Mouse (Mus musculus) neural tube, embryonic 15.5 days (tissue): ENCODE results near the gene A230050P20Rik. TPM values are rescaled to one million over a fixed set of nuclear protein-coding genes. Genes with fewer than 3 reads are reported as not detected.

Experiments
- ATAC-seq: fragments of 200-750 bp; cut with Nextera tagmentation; 2 replicates; pipeline ENCODE4 v1.8.0; 2017; ENCODE audit warnings: mild to moderate bottlenecking, moderate TSS enrichment, moderate library complexity; ENCODE audit not compliant: low FRiP score
- H3K27ac ChIP-seq: fragments of 300-500 bp; sonication (generic); replicated peaks from 2 replicates; pipeline ENCODE4 v1.5.1; 2015; ENCODE audit warnings: mild to moderate bottlenecking, inconsistent platforms
- H3K27me3 ChIP-seq: fragments of 300-500 bp; sonication (generic); replicated peaks from 2 replicates; pipeline ENCODE4 v1.6.1; 2015; ENCODE audit warnings: inconsistent platforms
- H3K36me3 ChIP-seq: fragments of 300-500 bp; sonication (generic); 2 replicates; pipeline ENCODE4 v1.6.1; 2015; ENCODE audit warnings: inconsistent platforms
- H3K4me1 ChIP-seq: fragments of 300-500 bp; sonication (generic); 2 replicates; pipeline ENCODE4 v1.6.1; 2015; ENCODE audit warnings: inconsistent platforms
- H3K4me2 ChIP-seq: fragments of 300-500 bp; sonication (generic); 2 replicates; pipeline ENCODE4 v1.6.1; 2015; ENCODE audit warnings: inconsistent platforms, mild to moderate bottlenecking, moderate library complexity
- H3K4me3 ChIP-seq: fragments of 300-500 bp; sonication (generic); replicated peaks from 2 replicates; pipeline ENCODE4 v1.5.1; 2015; ENCODE audit warnings: mild to moderate bottlenecking, inconsistent platforms
- H3K9ac ChIP-seq: fragments of 300-500 bp; sonication (generic); replicated peaks from 2 replicates; pipeline ENCODE4 v1.6.1; 2015; ENCODE audit warnings: mild to moderate bottlenecking, inconsistent platforms
- H3K9me3 ChIP-seq: fragments of 300-500 bp; sonication (generic); replicated peaks from 2 replicates; pipeline ENCODE4 v1.6.1; 2016; ENCODE audit warnings: inconsistent platforms
- WGBS: fragments of 180-500 bp; shearing (Covaris S2); methylation state at CpG from one replicate; pipeline ENCODE4 v1.1.7; 2015; ENCODE audit warnings: mixed read lengths; 5-methylcytosine and 5-hydroxymethylcytosine counted together
- polyA plus RNA-seq: library from polyadenylated mRNA; unstranded; fragments of >200 nt; fragmentation: Nextera tagmentation; extraction: Ambion mirVana; gene quantifications from 2 replicates; pipeline ENCODE4 v1.2.1, GENCODE M21; 2015

Gene A230050P20Rik
- polyA plus RNA-seq, 1 experiment from 2014 or later, result 17.0 TPM

- no peaks in the 10 kb centered on the region for H3K27me3 ChIP-seq
- H3K9ac ChIP-seq, result no peak overlapping the region
- peaks cover 20% of the 10 kb centered on the region for H3K4me1 ChIP-seq
- 0 out of 2 replicates have a peak overlapping the region, but pooled peaks have one; percentile 13 for H3K4me3 ChIP-seq
- H3K36me3 ChIP-seq, result peaks cover 53% of the 10 kb centered on the region
- no peaks in the 10 kb centered on the region for H3K9me3 ChIP-seq
- no peak overlapping the region for H3K27ac ChIP-seq
- peak overlapping the region; percentile 84 for H3K4me2 ChIP-seq
- WGBS, result 89% methylated on average over 29 of the region's 29 CpGs
- no peak for ATAC-seq
Measured at GRCm38 (mm10) chr9:20889185-20890141, 21.0 kb downstream of the A230050P20Rik start.

- no peak overlapping the region for H3K9ac ChIP-seq
- WGBS, result 91% methylated on average over 5 of the region's 5 CpGs
Measured at GRCm38 (mm10) chr9:20890411-20890810, 22.0 kb downstream of the A230050P20Rik start.

GRCm38 (mm10) chr9:20891339-20892103 is 23.1 kb downstream of the A230050P20Rik start:
- H3K4me2 ChIP-seq, result no peak overlapping the region
- peaks cover 72% of the 10 kb centered on the region for H3K36me3 ChIP-seq
- ATAC-seq, result no peak
- peaks cover 20% of the 10 kb centered on the region for H3K4me1 ChIP-seq
- no peak overlapping the region for H3K9ac ChIP-seq
- H3K9me3 ChIP-seq, result no peaks in the 10 kb centered on the region
- no peak overlapping the region for H3K4me3 ChIP-seq
- H3K27ac ChIP-seq, result no peak overlapping the region
- no peaks in the 10 kb centered on the region for H3K27me3 ChIP-seq
- 84% methylated on average over 26 of the region's 26 CpGs for WGBS

More at GRCm38 (mm10) chr9:20890411-20890810, 22.0 kb downstream of the A230050P20Rik start:
- no peak for ATAC-seq
- Histone ChIP-seq H3K27me3 (no peaks in the 10 kb centered on the region), H3K36me3 (peaks cover 62% of the 10 kb centered on the region), H3K4me3 (no peak overlapping the region), H3K9me3 (no peaks in the 10 kb centered on the region), H3K4me2 (no peak overlapping the region), H3K4me1 (peaks cover 20% of the 10 kb centered on the region), H3K27ac (no peak overlapping the region)

- peaks cover 72% of the 10 kb centered on the region for H3K36me3 ChIP-seq
- 78% methylated on average over 5 of the region's 5 CpGs for WGBS
- H3K27me3 ChIP-seq, result no peaks in the 10 kb centered on the region
- no peak overlapping the region for H3K4me3 ChIP-seq
- H3K27ac ChIP-seq, result no peak overlapping the region
- H3K4me2 ChIP-seq, result no peak overlapping the region
- no peak for ATAC-seq
- H3K4me1 ChIP-seq, result peaks cover 21% of the 10 kb centered on the region
- no peaks in the 10 kb centered on the region for H3K9me3 ChIP-seq
- H3K9ac ChIP-seq, result no peak overlapping the region
Measured at GRCm38 (mm10) chr9:20892104-20892653, 23.7 kb downstream of the A230050P20Rik start.

GRCm38 (mm10) chr9:20893069-20893468 is 24.6 kb downstream of the A230050P20Rik start:
- Histone ChIP-seq H3K4me1 (peaks cover 27% of the 10 kb centered on the region), H3K9me3 (no peaks in the 10 kb centered on the region), H3K4me2 (no peak overlapping the region), H3K9ac (no peak overlapping the region), H3K27ac (no peak overlapping the region), H3K4me3 (no peak overlapping the region), H3K36me3 (peaks cover 72% of the 10 kb centered on the region), H3K27me3 (no peaks in the 10 kb centered on the region)
- no peak for ATAC-seq
- 75% methylated on average over 5 of the region's 5 CpGs for WGBS

GRCm38 (mm10) chr9:20893590-20894343 is 25.3 kb downstream of the A230050P20Rik start:
- ATAC-seq, result no peak
- Histone ChIP-seq H3K9ac (no peak overlapping the region), H3K4me2 (no peak overlapping the region), H3K27ac (no peak overlapping the region), H3K36me3 (peaks cover 72% of the 10 kb centered on the region), H3K9me3 (no peaks in the 10 kb centered on the region), H3K27me3 (no peaks in the 10 kb centered on the region), H3K4me1 (peaks cover 27% of the 10 kb centered on the region), H3K4me3 (no peak overlapping the region)
- 89% methylated on average over 13 of the region's 13 CpGs for WGBS

GRCm38 (mm10) chr9:20894629-20895028 is 26.2 kb downstream of the A230050P20Rik start:
- H3K36me3 ChIP-seq, result peaks cover 68% of the 10 kb centered on the region
- ATAC-seq, result no peak
- H3K27ac ChIP-seq, result no peak overlapping the region
- H3K4me1 ChIP-seq, result peaks cover 21% of the 10 kb centered on the region
- WGBS, result 92% methylated on average over 15 of the region's 15 CpGs
- no peak overlapping the region for H3K9ac ChIP-seq
- no peak overlapping the region for H3K4me2 ChIP-seq
- H3K9me3 ChIP-seq, result no peaks in the 10 kb centered on the region
- no peaks in the 10 kb centered on the region for H3K27me3 ChIP-seq
- no peak overlapping the region for H3K4me3 ChIP-seq

GRCm38 (mm10) chr9:20895382-20895781 is 26.9 kb downstream of the A230050P20Rik start:
- no peak for ATAC-seq
- Histone ChIP-seq H3K36me3 (peaks cover 60% of the 10 kb centered on the region), H3K4me1 (peaks cover 19% of the 10 kb centered on the region), H3K27me3 (no peaks in the 10 kb centered on the region), H3K4me3 (no peak overlapping the region), H3K27ac (no peak overlapping the region), H3K9ac (no peak overlapping the region), H3K9me3 (no peaks in the 10 kb centered on the region), H3K4me2 (no peak overlapping the region)
- WGBS, result 95% methylated on average over 9 of the region's 9 CpGs

- peak; percentile 61 for ATAC-seq
- WGBS, result 5% methylated on average over 37 of the region's 39 CpGs
- Histone ChIP-seq H3K27ac (peak overlapping the region; percentile 67), H3K36me3 (peaks cover 35% of the 10 kb centered on the region), H3K9me3 (no peaks in the 10 kb centered on the region), H3K9ac (peak overlapping the region; percentile 91), H3K27me3 (no peaks in the 10 kb centered on the region), H3K4me2 (peak overlapping the region; percentile 98), H3K4me3 (peak overlapping the region; percentile 98), H3K4me1 (peaks cover 19% of the 10 kb centered on the region)
Measured at GRCm38 (mm10) chr9:20897736-20898510, 29.5 kb downstream of the A230050P20Rik start.

- Histone ChIP-seq H3K27me3 (no peaks in the 10 kb centered on the region), H3K27ac (peak within 1 kb of the TSS; percentile 67), H3K9me3 (no peaks in the 10 kb centered on the region), H3K4me1 (peaks cover 19% of the 10 kb centered on the region), H3K9ac (peak within 1 kb of the TSS; percentile 91), H3K36me3 (peaks cover 28% of the 10 kb centered on the region), H3K4me2 (peak within 1 kb of the TSS; percentile 98), H3K4me3 (peak within 1 kb of the TSS; percentile 98)
- WGBS, result 6% methylated on average over 34 of the region's 34 CpGs
- ATAC-seq, result peak; percentile 91
Measured at GRCm38 (mm10) chr9:20898511-20899073, 30.1 kb downstream of the A230050P20Rik start, which contains the start of gene Eif3g. Eif3g (minus strand) TSS chr9:20898623.
